Mouse (Mus musculus) retina, postnatal 7 days (tissue): ENCODE data around the gene ccdc198.
"Not testable (repeated sequence)": the region's sequence is repeated elsewhere in the genome, so short reads cannot be mapped to it uniquely, and the experiment has no call there.

Experiments
- DNase-seq: peaks from one replicate; pipeline ENCODE4 v3.0.0-alpha.2; 2012; ENCODE audit warnings: low read depth, low spot score

ccdc198 gene

GRCm38 (mm10) chr14:49245126-49245714 lies at the start of gene ccdc198:
Gene ccdc198 (minus strand): TSS chr14:49245474.
- no peak for DNase-seq

GRCm38 (mm10) chr14:49293802-49294449 lies 48.7 kb upstream of the ccdc198 start:
- DNase-seq: peak; percentile 11

- no peak for DNase-seq
These were observed 44.9 kb upstream of the ccdc198 start for GRCm38 (mm10) chr14:49290029-49290745.

GRCm38 (mm10) chr14:49283784-49284655 lies 38.7 kb upstream of the ccdc198 start:
- no peak for DNase-seq

- no peak for DNase-seq
These were observed 33.6 kb upstream of the ccdc198 start for GRCm38 (mm10) chr14:49278880-49279279.

GRCm38 (mm10) chr14:49278479-49278878 lies 33.2 kb upstream of the ccdc198 start:
- DNase-seq: not testable (repeated sequence)

GRCm38 (mm10) chr14:49277642-49278041 lies 32.4 kb upstream of the ccdc198 start:
- DNase-seq: no peak

GRCm38 (mm10) chr14:49275376-49275775 lies 30.1 kb upstream of the ccdc198 start:
- no peak for DNase-seq

GRCm38 (mm10) chr14:49265286-49266002 lies 20.2 kb upstream of the ccdc198 start:
- DNase-seq: no peak

GRCm38 (mm10) chr14:49241522-49241921 lies 3.8 kb downstream of the ccdc198 start:
- no peak for DNase-seq

GRCm38 (mm10) chr14:49238206-49238605 lies 7.1 kb downstream of the ccdc198 start:
- DNase-seq: peak; percentile 39

GRCm38 (mm10) chr14:49234788-49235515 lies 10.3 kb downstream of the ccdc198 start:
- DNase-seq: peak; percentile 30

GRCm38 (mm10) chr14:49231845-49232244 lies 13.4 kb downstream of the ccdc198 start:
- DNase-seq: no peak

GRCm38 (mm10) chr14:49226986-49227385 lies 18.3 kb downstream of the ccdc198 start:
- DNase-seq: no peak

GRCm38 (mm10) chr14:49226471-49226870 lies 18.8 kb downstream of the ccdc198 start:
- no peak for DNase-seq

- no peak for DNase-seq
These were observed 23.5 kb downstream of the ccdc198 start for GRCm38 (mm10) chr14:49221771-49222170.

- DNase-seq: not testable (repeated sequence)
These were observed 25.7 kb downstream of the ccdc198 start for GRCm38 (mm10) chr14:49219466-49220022.

- no peak for DNase-seq
These were observed 26.6 kb downstream of the ccdc198 start for GRCm38 (mm10) chr14:49218677-49219076.

GRCm38 (mm10) chr14:49210215-49210614 lies 35.1 kb downstream of the ccdc198 start:
- DNase-seq: not testable (repeated sequence)
